Mouse (Mus musculus): ENCODE results near the gene Tubb4a.
"Not testable (repeated sequence)": the region's sequence is repeated elsewhere in the genome, so short reads cannot be mapped to it uniquely, and the experiment has no call there.

Tubb4a gene

GRCm38 (mm10) chr17:57087049-57087832 is at the start of gene Tubb4a:
TSS of gene Tubb4a (minus strand) at chr17:57087782.
- DNase-seq: no peak

- no peak for DNase-seq
These were observed 48.1 kb upstream of the Tubb4a start for GRCm38 (mm10) chr17:57135635-57136034.

GRCm38 (mm10) chr17:57134693-57135092 is 47.1 kb upstream of the Tubb4a start:
- DNase-seq: no peak

DNA sequence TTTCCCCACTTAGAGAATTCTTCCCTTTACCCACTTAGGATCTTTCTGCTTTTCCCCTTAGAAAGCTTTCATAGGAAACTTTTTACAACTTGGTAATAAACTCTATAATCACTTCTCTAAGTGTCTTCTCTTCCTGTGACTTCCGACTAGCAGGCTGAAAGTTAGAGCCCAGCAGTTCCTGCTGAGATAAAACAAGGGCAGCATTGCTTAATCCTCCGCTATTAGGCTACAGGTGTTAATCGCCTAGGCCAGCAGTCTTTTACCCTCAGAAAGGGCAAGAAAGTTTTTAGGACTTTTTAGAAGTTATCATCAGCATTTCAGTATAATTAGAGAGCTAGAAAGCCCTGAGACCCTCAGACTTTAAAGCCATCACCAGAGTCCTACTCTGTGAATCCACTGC is 46.4 kb upstream of the Tubb4a start:
- not testable (repeated sequence) for DNase-seq

DNA sequence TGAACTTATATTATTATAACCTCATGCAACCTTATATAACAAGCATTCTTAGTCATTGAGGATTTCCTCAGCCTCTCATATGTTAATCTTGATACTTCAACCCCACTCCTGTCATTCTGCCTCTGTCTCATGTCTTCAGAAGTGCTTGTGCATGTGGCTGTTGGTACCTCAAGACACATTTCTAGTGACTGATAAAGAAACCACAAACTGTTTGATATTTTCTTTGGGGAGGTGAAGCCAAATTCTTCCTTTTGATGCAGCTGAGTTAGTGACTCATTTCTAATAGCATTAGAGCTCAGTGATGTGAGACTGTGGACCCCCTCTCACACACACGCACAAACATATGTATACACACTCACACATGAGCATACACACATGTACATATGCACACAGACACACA is 44.2 kb upstream of the Tubb4a start:
- DNase-seq: no peak

DNA sequence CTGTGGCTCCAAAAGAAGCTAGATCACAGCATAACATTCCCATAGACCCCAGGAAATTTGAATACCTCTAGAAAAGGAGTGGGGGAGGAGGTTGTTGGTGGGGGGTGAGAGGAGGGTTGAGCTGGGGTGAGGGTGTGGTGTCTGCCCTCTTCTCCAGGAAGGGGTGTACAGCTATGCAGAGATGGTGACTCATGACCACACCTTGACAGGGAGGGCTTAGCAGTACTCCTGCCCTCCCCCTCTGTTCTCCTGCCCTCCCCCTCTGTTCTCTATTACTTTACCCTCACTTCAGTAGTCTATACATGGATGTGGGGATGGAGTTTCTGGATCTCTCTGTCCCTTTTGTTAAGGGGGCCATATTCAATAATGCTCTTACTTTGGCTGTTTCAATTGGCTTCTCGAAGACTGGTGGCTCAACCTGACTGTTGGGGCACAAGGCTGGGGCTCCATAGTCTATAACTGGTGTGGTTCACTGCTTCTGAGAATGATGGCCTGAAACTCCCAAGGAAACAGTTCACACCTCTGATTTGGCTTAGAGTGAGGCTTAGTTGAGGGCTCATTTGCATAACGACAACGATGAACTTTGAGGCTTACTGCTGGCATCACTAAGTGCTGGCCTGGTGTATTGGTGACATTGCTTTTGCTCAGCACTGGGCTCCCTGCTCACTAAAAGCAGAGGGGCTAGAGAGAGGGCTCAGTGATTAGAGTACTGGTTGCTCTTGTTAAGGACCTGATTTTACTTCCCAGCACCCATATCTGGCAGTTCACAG is 38.5 kb upstream of the Tubb4a start:
- no peak for DNase-seq

GRCm38 (mm10) chr17:57124792-57125191 is 37.2 kb upstream of the Tubb4a start:
- no peak for DNase-seq

GRCm38 (mm10) chr17:57123192-57124118 is 35.9 kb upstream of the Tubb4a start:
- DNase-seq: no peak

GRCm38 (mm10) chr17:57121856-57122255 is 34.3 kb upstream of the Tubb4a start:
- no peak for DNase-seq

DNA sequence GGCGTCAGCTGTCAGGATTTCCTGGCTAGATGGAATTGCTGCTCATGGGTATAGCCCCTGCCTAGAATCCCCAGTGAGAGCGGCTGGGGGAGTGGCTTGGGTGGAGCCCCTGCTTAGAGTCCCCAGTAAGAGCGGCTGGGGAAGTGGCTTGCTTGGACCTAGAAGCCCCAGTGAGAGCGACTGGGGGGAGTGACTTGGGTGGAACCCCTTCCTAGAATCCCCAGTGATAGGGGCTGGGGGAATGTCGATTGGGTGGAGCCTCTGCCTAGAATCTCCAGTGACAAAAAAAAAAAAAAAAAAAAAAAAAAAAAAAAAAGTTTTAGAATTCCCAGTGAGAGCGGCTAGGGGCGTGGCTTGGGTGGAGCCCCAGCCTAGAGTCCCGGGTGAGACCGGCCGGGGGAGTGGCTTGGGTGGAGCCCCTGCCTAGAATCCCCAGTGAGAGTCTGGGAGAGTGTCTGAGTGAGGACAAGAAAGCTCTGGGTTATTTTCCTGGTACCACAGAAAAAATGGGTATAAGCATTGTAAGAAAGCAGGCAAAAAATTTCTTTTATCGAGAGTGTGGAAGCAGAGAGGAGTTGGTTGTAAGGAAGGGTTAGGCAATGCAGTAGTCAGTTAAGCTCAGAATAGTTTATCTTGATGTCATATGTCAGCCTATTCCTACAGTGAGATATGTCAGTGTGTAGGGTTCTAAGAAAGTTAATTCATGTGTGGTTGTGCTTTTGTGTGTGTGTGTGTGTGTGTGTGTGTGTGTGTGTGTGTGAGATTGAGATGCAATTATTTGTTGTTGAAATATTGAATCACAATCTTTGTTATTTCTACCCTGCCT is 31.2 kb upstream of the Tubb4a start:
- DNase-seq: no peak

- no peak for DNase-seq
These were observed 29.2 kb upstream of the Tubb4a start for GRCm38 (mm10) chr17:57116801-57117200.

GRCm38 (mm10) chr17:57112768-57113474 is 25.3 kb upstream of the Tubb4a start:
- no peak for DNase-seq

DNA sequence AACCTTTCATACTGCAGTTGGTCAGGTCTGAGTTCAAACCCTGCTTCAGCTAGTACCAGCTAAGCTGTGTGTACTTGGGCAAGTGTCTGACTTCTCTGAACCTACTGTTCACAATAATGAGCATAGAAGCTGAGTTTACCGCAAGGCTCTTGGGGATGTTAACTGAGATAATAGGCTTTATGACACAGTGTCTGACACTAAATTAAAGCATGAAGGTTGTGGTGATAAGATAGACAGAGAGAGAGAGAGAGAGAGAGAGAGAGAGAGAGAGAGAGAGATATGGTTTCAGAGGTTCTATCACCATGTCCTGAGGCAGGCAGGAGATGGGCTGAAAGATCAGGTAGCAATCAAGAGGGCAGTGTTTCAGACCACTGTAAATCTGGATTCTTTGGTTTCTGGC is 22.4 kb upstream of the Tubb4a start:
- DNase-seq: no peak

GRCm38 (mm10) chr17:57108666-57109171 is 21.1 kb upstream of the Tubb4a start:
- DNase-seq: no peak

DNA sequence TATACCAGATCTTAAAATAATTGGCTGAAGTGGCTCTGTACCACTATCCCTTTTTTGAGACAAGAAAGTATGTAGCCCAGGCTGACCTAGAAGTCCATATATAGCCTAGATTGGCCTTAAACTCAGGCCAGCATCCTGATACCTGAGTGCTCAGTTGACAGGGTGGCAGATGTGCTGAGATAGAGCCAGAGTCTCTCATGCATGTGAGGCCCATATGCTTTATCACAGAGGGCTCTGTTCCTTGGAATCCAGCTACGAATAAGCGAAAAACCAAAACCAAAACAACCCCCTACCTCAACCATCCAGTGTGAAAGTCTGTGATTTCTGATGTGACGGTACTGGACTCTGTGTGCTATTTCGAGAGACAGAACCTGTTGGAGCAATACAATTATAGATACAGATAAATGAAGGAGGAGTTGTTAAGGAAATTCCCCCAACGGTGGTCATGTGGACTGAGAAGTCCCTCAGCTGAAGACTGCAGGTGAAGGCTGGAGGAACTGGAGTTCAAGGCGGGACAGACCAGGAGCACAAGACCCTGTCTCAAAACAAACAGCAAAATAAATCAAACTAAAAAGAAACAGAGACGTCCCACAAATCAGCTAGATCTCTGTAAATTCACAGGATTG is 20.6 kb upstream of the Tubb4a start:
- DNase-seq: no peak

- DNase-seq: no peak
These were observed 19.5 kb upstream of the Tubb4a start for GRCm38 (mm10) chr17:57107064-57107463.

- no peak for DNase-seq
These were observed 18.4 kb upstream of the Tubb4a start for GRCm38 (mm10) chr17:57106035-57106368.

DNA sequence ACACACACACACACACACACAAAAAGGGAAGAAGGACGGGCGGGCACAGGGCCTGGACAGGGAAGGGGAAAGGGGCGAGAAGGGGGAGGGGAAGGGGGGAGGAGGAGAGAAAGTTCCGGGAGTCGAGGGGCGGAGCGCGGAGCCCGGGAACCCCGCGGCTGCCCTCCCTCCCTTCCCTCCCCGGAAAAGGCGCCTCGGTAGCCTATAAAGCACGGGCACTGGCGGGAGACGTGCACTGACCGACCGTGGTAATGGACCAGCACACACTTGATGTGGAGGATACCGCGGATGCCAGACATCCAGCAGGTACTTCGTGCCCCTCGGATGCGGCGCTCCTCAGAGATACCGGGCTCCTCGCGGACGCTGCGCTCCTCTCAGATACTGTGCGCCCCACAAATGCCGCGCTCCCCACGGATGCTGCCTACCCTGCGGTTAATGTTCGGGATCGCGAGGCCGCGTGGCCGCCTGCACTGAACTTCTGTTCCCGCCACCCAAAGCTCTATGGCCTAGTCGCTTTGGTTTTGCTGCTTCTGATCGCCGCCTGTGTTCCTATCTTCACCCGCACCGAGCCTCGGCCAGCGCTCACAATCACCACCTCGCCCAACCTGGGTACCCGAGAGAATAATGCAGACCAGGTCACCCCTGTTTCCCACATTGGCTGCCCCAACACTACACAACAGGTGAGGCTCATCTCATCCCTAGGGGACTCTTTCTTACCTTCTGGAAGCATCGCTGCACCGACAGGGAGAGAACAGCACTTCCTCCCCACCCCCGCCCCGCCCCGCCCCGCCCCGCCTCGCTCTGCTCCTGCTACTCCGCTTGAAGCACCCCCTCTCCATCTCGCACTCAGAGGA is 17.8 kb upstream of the Tubb4a start, which contains the start of gene Tnfsf9:
Tnfsf9 (plus strand) TSS at position 145 of the 854 bp plus-strand sequence.
- peak; percentile 21 to 30 for DNase-seq

- no peak for DNase-seq
These were observed 16.9 kb upstream of the Tubb4a start for GRCm38 (mm10) chr17:57104496-57104895.

- no peak for DNase-seq
These were observed 14.7 kb upstream of the Tubb4a start for GRCm38 (mm10) chr17:57102276-57102675.

Measured in B cell, adult 2 months (primary cell).